Mouse (Mus musculus): ENCODE results near the gene Tymp.

Gene Tymp

DNA sequence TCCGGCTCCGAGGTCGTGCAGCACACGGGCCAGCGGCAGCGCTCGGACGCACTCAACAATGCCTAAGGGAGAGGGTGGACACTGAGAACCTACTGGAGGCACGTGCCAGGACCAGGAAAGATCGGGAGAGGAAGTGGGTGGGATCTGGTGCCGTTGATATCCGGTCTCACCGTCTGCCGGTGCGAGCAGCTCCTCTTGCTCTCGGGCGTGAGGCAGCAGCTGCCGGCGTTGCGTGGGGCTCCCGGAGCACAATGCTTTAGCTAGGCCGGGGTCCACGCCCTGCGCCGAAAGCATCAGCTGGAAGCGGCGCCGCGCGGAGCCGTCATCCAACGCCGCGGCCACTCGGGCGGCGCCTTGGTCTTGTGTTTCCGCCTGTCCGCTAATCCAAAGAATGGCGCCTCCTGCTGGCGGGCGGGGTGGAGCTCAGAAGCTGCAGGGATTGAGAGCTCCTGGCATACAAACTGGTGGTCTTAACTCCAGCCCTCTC lies 3.0 kb downstream of the Tymp start, which contains the start of gene Sco2:
TSS of gene Sco2 (minus strand) at position 85 of the 487 bp plus-strand sequence.
- DNase-seq (ENCODE audit: low spot score) = peak; percentile 91

DNA sequence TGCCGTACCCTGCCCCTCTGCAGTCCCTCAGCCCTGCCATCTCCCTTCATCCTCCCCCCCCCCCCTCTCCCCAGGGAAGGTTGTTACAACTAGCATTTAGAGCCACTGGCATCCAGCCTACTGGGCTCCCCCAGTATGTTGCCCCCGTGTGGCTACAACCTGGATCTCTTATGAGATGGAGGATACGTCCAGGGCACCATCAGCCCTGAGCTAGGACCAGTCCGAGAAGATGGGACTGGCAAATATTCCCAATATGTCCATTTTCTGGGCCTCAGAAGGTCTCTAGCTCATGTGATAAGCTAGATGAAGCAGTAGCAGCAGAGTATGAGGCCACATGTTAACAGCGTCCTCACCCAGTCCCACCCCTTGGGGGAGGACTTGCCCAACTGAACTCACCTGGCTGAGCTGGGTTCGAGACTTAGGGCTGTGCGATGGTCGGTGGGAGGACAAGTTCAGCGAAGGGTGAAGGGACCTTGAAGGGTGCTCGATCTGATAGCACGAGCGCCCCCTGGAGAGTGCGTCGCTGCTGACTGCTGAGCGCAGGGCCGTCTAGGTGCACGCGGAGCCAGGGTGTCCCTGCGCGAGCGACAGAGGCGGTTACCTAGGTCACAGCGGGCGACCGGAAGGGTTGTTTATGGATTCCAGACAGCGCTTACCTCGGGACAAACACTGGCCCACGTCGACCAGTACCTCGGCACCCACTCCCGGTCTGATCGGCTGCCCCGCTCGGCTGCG lies 3.6 kb downstream of the Tymp start:
- peak; percentile 65 for DNase-seq (ENCODE audit: low spot score)

DNA sequence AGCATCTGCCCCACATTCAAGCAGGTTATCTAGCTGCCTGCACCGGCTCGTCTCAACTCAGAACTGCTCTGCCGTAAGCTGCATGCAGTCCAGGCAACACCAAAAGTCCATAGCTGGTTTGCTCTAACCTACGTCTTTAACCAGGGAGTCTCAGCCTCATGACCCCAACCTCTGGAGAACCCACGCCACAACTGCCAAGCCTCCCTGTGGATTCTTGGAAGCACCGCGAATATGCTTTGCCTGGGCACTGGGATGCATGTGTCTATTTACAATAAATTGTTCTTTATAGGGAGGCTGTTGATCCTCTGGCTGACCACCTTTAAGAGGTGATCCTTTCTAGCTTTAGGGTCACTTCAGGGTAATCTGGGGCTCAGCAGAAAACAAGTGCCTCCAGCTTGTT lies 4.3 kb downstream of the Tymp start:
- no peak for DNase-seq (ENCODE audit: low spot score)

DNA sequence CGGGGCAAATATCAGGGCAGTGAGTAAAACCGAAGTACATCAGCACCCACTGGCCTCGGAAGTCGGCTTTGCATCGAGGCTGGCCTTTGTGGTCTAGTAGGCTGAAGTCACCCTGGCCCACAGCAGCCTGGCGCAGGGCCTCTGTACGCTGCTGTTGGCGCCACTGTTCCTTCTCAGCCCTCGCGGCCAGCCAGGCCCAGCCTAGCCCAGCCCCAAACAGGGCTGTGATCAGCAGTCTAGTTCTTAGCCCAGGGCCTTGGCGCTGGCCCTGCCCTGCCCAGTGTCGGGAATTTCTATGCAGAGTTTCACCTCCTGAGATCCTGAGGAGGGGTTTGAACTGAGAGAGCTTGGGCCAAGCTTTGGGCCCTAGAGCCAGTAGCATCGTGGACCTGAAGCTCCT lies 4.8 kb downstream of the Tymp start:
- no peak for DNase-seq (ENCODE audit: low spot score)

DNA sequence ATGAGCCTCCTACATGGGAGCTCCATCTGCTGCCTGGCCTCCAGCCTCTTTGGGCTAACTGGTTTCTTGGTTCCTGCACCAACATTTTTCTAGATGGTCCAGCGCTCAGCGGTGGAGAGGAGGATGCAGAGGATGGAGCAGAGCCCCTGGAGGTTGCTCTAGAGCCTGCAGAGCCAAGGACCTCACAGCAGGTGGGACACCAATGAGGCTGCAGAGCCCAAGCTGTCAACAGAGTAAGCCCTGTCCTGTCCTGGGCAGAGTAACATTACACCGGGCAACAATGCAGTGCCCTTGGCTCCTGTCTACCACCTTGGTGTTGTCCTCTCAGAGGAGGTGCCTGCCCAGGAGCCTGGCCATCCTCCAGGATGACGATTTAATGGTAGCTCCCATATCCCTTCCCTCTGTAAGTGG lies 11.7 kb downstream of the Tymp start:
- no peak for DNase-seq (ENCODE audit: low spot score)

DNA sequence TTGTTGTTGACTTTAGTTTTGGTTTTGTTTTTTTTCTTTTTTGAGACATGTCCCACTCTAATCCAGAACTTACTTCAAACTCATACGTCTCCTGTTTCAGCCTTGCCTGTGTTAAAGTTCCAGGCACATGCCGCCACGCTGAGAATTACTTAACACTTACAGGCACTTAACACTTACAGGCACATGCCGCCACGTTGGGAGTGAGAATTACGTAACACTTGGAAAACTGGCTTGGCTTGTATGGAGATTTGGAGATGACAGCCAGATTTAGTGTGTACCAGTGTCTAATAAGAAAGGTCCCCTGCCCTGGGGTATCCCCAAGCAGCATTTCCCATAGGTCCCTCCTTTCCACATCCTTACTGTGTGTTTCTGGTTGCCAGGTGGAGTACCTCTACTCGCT lies 13.8 kb downstream of the Tymp start:
- no peak for DNase-seq (ENCODE audit: low spot score)

DNA sequence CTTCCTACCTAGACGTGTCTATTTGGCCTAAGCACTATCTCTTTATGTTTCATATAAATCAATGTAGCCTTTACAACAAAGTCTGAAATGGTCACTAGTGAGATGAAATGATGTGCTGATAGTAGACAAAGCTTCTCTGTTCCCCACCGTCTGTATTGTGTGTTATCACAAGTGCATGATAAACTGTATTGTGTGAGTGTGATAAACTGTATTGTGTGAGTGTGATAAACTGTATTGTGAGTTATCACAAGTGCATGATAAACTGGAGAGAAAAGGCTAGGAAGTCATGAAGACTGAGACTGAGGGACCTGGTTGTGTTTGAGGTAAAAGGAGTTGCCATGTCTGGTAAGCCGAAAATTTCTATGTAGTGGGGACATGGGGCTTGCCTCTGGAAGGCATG lies 18.1 kb downstream of the Tymp start:
- DNase-seq (ENCODE audit: low spot score) = no peak

DNA sequence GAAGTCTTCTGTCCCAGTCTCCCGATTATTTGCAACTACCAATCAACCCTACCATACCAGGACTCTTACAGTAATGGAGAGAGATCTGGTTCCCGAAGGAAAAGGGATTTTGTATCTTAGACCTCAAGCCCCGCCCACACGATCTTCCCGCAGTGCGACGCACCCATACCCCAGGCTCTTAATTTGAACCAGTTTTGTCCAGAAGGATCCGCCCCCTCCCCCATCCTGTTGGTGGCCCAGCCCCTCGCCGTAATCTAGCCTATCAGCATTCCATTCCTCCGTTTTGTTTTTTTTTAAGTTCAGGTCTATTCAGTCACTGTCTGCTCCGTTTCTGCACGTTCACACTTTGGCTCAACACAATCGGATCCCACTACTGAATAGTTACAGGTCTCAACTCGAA lies 20.5 kb downstream of the Tymp start:
- DNase-seq (ENCODE audit: low spot score) = peak; percentile 55

DNA sequence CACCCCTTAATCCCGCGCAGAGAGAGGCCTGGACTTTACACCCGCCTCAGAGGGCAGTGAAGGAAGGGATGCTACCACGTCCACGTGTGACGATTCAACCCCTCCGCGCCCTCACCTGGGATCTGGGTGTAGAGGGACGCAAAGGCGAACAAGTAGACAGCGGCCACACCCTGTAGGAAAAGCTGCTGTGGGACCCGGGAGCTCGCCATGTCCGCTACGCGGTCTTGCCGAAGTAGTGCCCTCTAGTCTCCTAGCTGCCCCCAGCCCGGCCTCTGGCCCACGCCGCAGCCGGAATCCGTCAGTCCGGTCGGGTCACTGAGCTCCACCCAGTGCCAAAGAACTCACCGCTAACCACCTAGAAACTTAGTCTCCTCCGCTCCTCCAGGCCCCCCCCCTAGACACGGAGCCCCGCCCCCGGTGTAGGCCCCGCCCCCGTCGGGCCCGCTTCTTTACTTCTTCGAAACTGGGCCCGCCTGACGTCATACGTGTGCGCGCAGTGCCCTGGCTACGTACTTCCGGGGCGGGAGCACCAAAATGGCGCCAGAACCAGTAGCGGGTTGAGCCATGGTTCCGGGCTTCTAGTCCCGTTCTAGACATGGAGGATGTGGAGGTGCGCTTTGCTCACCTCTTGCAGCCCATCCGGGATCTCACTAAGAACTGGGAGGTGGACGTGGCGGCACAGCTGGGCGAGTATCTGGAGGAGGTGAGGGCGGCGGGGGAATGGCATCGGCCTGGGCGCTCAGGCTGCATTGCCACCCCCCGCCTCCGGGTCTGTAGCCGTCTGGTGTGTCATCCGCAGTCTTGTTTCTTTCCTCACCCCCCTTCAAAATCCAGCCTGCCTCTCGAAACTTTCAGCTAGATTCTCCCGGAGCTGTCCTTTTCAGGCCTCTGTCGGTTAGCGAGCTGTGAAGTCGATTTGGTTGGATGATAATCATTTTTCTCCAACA lies 21.3 kb downstream of the Tymp start, which contains the start of the genes Lmf2 and Ncaph2:
TSS of gene Lmf2 (minus strand) at position 419 of the 947 bp plus-strand sequence.
TSS of gene Ncaph2 (plus strand) at position 479 of the 947 bp plus-strand sequence.
- peak; percentile 95 for DNase-seq (ENCODE audit: low spot score)

DNA sequence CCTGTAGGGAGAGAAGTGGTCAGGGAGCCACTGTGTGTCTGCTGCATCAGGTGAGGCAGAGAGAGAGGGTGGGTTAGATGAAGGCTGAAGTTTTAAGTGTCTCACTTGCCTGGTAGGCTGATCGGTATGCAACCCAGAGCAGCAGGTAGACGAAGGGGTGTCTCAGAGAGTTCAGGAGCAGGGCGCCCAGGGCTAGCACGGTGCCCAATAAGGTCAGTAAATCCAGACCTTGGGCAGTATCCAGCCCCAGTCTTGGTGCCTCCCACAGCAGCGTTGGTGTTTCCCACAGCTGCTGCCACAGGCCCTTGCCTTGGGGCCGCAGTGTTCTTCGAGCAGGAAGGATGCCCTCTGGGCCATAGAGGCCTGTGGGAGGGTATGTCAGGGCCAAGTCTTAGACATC lies 22.4 kb downstream of the Tymp start:
- no peak for DNase-seq (ENCODE audit: low spot score)

DNA sequence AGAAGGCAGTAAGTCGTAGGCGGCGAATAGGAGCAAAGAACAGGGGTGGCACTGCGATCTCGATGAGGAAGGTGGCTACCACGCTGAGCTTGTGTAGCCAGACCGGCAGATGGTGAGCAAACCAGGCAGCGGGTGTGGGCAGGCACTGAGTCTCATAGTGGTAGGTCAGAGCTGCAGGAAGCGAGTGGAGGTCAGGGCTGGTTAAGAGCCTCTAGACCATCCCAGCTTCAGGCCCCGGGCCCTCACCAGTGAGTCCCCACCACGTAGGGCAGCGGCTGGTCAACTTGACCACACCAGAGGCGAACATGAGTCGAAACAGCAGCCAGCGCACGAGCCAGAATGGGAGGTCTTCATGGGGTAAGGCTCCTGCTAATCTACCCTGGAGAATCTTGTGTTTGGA lies 23.0 kb downstream of the Tymp start:
- DNase-seq (ENCODE audit: low spot score) = no peak

DNA sequence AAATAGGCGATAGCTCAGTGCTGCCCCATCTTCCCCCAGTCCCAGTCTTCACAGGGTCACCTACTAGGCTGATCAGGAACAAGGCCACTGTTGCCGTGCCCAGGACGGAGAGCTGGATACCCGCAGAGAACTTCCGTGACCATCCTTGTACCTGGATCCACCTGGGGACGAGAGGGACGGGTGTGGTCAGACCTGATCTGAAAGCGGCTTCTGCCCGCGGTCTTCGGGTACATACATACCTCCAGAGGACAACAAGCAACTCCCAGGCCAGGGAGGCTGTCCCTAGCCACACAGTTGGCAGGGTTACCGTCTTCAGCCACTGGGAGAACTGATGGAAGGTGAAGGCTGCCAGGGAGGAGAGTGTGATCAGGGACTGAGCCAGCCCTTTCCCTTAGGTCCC lies 24.0 kb downstream of the Tymp start:
- no peak for DNase-seq (ENCODE audit: low spot score)

DNA sequence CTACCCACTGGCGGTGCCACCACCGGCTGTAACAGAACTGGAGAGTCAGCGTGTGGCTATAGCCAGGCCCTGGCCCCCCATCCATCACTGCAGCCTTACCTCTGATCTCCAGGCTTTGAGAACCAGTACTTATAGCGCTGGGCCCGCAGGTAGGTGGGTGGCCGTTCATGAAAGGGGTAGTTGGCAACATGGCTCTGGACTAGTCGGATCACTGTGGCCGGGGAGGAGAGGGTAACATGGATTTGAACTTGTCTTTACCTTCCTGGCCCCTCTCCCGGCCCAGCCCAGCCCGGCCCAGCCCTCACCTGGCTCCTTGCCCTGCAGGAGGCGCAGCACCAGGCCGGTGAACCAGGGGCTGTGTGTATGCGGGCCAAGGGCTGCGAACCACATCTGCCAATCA lies 24.8 kb downstream of the Tymp start:
- DNase-seq (ENCODE audit: low spot score) = no peak

DNA sequence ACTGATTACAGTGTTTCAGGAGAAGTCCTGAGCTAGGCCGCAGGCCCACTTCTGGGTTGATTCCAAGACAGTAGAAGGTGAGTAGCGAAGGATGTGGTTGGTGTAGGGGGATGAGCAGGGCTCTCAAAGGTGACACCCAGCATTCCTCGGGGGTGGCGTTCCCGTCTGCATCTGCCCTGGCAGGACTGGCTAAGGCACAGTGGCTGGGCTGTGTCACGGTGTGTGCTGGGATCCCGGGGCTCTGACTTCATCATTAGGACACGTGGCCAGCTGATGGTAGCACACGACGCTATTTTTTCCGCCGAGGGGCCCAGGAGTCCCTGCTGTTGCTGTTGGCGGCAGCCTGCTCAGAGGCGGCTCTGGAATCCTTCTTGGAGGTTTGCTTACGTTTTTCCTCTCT lies 25.5 kb downstream of the Tymp start:
- DNase-seq (ENCODE audit: low spot score) = no peak

DNA sequence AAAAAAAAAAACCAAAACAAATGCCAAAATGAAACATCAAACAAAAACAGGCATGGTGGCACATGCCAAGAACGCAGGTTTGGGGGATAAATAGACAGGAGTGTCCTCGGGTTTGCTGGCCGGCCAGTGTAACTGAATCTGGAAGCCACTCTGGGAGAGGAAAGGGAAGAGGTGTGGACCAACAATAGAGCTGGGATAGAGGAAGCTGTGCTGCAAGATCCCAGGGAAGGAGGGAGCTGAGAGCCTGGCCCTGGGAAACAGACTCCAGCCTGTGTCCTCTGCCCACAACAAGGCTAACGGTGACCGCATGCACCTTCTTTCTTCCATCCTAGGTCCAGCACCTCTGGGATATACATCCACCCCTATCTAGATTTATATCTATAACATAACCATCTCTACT lies 26.4 kb downstream of the Tymp start:
- no peak for DNase-seq (ENCODE audit: low spot score)

DNA sequence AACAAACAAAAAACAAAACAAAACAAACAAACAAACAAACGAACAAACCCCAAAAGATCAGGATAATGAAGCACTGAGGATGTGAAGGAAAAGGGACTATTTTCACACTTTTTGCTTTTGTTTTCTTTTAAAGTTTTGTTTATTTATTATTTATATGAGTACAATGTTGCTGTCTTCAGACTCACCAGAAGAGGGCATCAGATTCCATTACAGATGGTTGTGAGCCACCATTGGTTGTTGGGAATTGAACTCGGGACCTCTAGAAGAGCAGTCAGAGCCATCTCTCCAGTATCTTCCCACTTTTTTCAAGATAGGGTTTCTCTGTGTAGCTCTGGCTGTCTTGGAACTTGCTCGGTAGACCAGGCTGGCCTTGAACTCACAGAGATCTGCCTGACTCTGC lies 33.5 kb downstream of the Tymp start:
- DNase-seq (ENCODE audit: low spot score) = no peak

DNA sequence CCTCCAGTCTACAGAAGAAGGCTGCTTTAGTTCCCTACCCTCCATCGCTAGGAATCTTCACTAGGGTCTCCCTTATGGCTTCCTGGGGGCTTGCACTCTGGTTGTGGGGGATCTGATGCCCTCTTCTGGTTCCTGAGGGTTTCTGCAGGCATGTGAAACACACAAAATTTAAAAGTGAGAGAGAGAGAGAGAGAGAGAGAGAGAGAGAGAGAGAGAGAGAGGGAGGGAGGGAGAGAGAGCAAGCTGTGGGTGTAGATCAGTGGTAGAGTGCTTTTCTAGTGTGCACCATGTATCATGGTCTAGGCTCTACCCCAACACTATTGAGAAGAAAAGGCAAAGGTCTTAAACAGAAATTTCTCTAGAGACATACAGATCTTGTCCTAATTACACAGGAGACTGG lies 35.2 kb downstream of the Tymp start:
- no peak for DNase-seq (ENCODE audit: low spot score)

DNA sequence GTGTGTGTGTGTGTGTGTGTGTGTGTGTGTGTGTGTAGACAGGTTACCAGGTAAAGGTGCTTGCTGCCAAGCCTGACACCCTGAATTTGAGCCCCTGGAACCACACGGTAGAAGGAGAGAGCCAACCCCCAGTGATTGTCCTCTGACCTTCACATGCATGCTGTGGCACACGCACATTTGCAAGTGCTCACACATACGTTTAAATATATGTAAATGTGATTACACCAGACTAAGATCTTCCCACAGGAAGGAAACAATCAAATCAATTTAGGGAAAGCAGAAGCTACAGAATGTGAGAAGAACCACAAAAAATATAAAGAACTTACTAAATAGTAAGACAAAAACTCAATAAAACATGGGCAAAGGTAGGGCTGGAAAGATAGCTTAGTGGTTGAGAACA lies 36.7 kb downstream of the Tymp start:
- DNase-seq (ENCODE audit: low spot score) = no peak

DNA sequence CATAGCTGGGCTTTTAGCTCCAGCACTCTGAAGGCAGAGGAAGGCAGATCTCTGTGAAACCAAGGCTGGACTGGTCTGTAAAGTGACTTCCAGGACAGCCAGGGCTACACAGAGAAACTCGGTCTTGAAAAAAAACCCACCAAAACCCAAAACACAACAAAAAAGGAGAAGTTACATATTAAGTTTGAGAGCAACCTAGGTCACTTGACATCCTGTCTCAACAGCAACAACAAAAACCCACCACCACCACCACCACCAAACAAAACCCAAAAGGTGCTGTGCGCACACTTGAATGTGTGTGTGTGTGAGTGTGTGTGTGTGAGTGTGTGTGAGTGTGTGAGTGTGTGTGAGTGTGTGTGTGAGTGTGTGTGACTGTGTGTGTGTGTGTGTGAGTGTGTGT lies 37.1 kb downstream of the Tymp start:
- DNase-seq (ENCODE audit: low spot score) = no peak

DNA sequence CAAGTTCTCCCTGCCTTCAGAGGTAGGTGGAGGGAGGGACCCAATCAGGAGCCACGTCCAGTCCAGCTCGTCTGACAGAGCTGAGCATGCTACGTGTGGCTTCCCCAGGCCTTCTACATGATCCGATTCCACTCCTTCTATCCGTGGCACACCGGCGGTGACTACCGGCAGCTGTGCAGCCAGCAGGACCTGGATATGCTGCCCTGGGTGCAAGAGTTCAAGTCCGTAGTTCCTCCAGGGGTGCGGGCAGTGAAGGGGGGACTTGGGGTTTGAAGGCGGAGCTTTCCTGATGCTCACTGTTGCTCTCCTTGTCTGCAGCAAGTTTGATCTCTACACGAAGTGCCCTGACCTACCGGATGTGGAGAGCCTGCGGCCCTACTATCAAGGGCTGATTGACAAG lies 40.4 kb downstream of the Tymp start:
- DNase-seq (ENCODE audit: low spot score) = no peak

DNA sequence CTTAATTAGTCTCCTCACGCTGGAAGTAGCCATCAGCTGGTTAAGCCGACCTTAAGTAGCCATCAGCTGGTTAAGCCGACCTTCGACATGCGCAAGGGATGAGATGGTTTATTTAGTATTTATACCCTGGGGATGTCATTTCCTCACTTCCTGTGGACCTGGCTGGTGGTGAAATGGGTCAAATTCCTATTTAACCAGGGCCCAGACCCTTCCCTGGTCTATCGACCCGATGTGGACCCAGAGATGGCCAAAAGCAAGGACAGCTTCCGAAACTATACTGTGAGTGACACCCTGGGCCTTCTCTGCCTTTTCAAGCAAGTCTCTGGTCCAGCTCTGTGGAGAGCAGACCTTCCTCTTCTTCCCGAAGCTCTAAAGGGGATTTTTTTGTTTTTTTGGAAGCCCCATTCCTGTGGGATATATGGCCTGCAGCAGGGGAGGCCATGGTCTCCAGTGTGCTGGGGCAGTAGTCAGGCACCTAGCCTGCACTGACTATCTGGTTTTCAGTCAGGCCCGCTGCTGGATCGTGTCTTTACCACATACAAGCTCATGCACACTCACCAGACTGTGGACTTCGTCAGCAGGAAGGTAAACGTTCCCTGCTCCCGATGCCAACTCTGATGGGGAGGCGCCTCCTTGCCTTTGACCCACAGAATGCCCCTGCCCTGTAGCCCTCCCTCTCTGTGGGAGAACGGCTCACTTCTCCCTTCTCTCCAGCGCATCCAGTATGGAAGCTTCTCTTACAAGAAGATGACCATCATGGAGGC lies 41.9 kb downstream of the Tymp start:
- no peak for DNase-seq (ENCODE audit: low spot score)

DNA sequence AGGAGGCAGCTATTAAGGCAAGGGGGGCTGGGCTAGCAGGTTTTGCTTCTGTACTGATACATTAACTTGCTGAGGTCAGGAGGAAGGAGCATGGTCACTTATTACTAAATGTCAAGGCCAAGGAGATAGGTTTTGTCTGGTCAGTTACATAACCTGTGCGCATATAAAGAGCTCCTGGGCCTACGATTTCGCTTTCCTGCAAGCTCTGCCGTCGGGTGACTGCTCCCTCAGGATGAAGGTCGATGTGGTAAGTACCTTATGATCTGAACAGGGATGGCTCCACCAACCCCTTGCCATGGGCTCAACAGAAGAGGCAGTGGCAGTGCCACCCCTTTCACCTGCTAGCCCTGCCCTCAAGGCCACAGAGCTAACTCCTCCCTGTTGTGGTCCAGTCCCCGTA lies 42.6 kb downstream of the Tymp start, which contains the start of gene Miox:
TSS of gene Miox (plus strand) at position 128 of the 400 bp plus-strand sequence.
- DNase-seq (ENCODE audit: low spot score) = no peak

Measured in ovary, postnatal 14 days (tissue).